Mouse (Mus musculus) left cerebral cortex, postnatal 25 days (tissue): ENCODE data around the gene Tada2a. TPM values are rescaled to one million over a fixed set of nuclear protein-coding genes. Genes with fewer than 3 reads are reported as not detected.

ENCODE experiments used
- DNase-seq, 2 experiments: peaks; one replicate each; pipeline ENCODE4 v3.0.0; 2022; ENCODE audit warnings: low spot score in 2 of 2, mixed read lengths in 1 of 2
- intact Hi-C: fragments of 180-260 bp; cut with DNase I; formaldehyde crosslinking; loops from one replicate; pipeline ENCODE4 v1.15.1; 2025
- total RNA-seq, 2 experiments: library from RNA; stranded (reverse); gene quantifications; 2 replicates each; pipeline ENCODE4 v1.2.3; 2021

The Tada2a gene
- total RNA-seq, 2 experiments from 2014 or later, result 34.6 to 36.2 TPM

- intact Hi-C loops, result no loop called here
These were observed 12.0 kb downstream of the Tada2a start for GRCm38 (mm10) chr11:84117431-84117830.

GRCm38 (mm10) chr11:84116221-84116620 is 13.2 kb downstream of the Tada2a start:
- intact Hi-C loops, result no loop called here
- DNase-seq, result no peak

More at GRCm38 (mm10) chr11:84117431-84117830, 12.0 kb downstream of the Tada2a start:
- no peak for DNase-seq

- DNase-seq, result no peak
- intact Hi-C loops, result no loop called here
These were observed 13.8 kb downstream of the Tada2a start for GRCm38 (mm10) chr11:84115646-84116045.

- intact Hi-C loops, result no loop called here
- DNase-seq, result peak in 1 of 2 experiments; percentile 57
These were observed 15.8 kb downstream of the Tada2a start for GRCm38 (mm10) chr11:84113623-84114022.

- intact Hi-C loops, result no loop called here
- DNase-seq, result no peak
These were observed 22.3 kb downstream of the Tada2a start for GRCm38 (mm10) chr11:84107137-84107536.

- intact Hi-C loops, result no loop called here
- DNase-seq, result no peak
These were observed 25.4 kb downstream of the Tada2a start for GRCm38 (mm10) chr11:84104036-84104435.

GRCm38 (mm10) chr11:84101182-84101581 is 28.2 kb downstream of the Tada2a start:
- no peak for DNase-seq
- intact Hi-C loops, result no loop called here

- intact Hi-C loops, result loop anchor here (1.0 kb wide), 1 partner anchor 28 kb away; the partner anchor contains the start of gene Dusp14
- peak; percentile 23 to 81 for DNase-seq
These were observed 32.0 kb downstream of the Tada2a start for GRCm38 (mm10) chr11:84097251-84097998.

- intact Hi-C loops, result no loop called here
These were observed 34.3 kb downstream of the Tada2a start for GRCm38 (mm10) chr11:84095084-84095483.

GRCm38 (mm10) chr11:84090572-84090971 is 38.8 kb downstream of the Tada2a start:
- intact Hi-C loops, result no loop called here
- no peak for DNase-seq

More at GRCm38 (mm10) chr11:84095084-84095483, 34.3 kb downstream of the Tada2a start:
- DNase-seq, result no peak

- intact Hi-C loops, result no loop called here
- no peak for DNase-seq
These were observed 47.5 kb downstream of the Tada2a start for GRCm38 (mm10) chr11:84081901-84082300.

- intact Hi-C loops, result no loop called here
- no peak for DNase-seq
These were observed 49.1 kb downstream of the Tada2a start for GRCm38 (mm10) chr11:84080327-84080726.

GRCm38 (mm10) chr11:84079887-84080286 is 49.5 kb downstream of the Tada2a start:
- no peak for DNase-seq
- intact Hi-C loops, result no loop called here

GRCm38 (mm10) chr11:84079361-84079760 is 50.0 kb downstream of the Tada2a start:
- intact Hi-C loops, result no loop called here
- DNase-seq, result no peak

- no peak for DNase-seq
- intact Hi-C loops, result no loop called here
These were observed 50.8 kb downstream of the Tada2a start for GRCm38 (mm10) chr11:84078601-84079000.

- no peak for DNase-seq
- intact Hi-C loops, result no loop called here
These were observed 52.4 kb downstream of the Tada2a start for GRCm38 (mm10) chr11:84077008-84077407.

GRCm38 (mm10) chr11:84073816-84074764 is 55.3 kb downstream of the Tada2a start:
- DNase-seq, result peak in 1 of 2 experiments; percentile 83
- intact Hi-C loops, result no loop called here

- DNase-seq, result peak; percentile 70 to 95
- intact Hi-C loops, result no loop called here
These were observed 56.3 kb downstream of the Tada2a start for GRCm38 (mm10) chr11:84072904-84073651.

- peak in 1 of 2 experiments; percentile 76 for DNase-seq
- intact Hi-C loops, result loop anchor here (1.0 to 5.0 kb wide), 2 partner anchors 28 to 58 kb away; partner anchors contain the start of genes Acaca and Tada2a
These were observed 60.4 kb downstream of the Tada2a start, which contains the start of gene Dusp14 for GRCm38 (mm10) chr11:84069034-84069370. Gene Dusp14 (minus strand): TSS chr11:84069261.
